Mouse (Mus musculus) frontal cortex, adult 2 months (tissue): ENCODE measurements around the gene Eps15l1. TPM values are rescaled to one million over a fixed set of nuclear protein-coding genes. Genes with fewer than 3 reads are reported as not detected.

Experiments used
- DNase-seq, 2 experiments: peaks; one replicate each; pipeline ENCODE4 v3.0.0; 2022; ENCODE audit warnings: low spot score in 1 of 2; ENCODE audit errors: extremely low spot score in 1 of 2
- polyA plus RNA-seq: library from polyadenylated mRNA; depleted of rRNA; stranded (reverse); fragments of >200 nt; gene quantifications from 2 replicates; pipeline ENCODE4 v1.2.3, GENCODE M21; 2012

Eps15l1 gene
- polyA plus RNA-seq, 1 experiment, result 81.8 TPM

- DNase-seq, result no peak
These were observed 68.1 kb downstream of the Eps15l1 start for GRCm38 (mm10) chr8:72352951-72353699.

GRCm38 (mm10) chr8:72351405-72352005 is 69.8 kb downstream of the Eps15l1 start:
- DNase-seq, result no peak

GRCm38 (mm10) chr8:72350727-72351126 is 70.5 kb downstream of the Eps15l1 start:
- no peak for DNase-seq

GRCm38 (mm10) chr8:72349838-72350237 is 71.4 kb downstream of the Eps15l1 start:
- DNase-seq, result no peak

- no peak for DNase-seq
These were observed 72.3 kb downstream of the Eps15l1 start for GRCm38 (mm10) chr8:72348956-72349355.

GRCm38 (mm10) chr8:72348114-72348513 is 73.1 kb downstream of the Eps15l1 start:
- no peak for DNase-seq

GRCm38 (mm10) chr8:72347553-72347952 is 73.7 kb downstream of the Eps15l1 start:
- DNase-seq, result no peak

- no peak for DNase-seq
These were observed 77.5 kb downstream of the Eps15l1 start for GRCm38 (mm10) chr8:72343725-72344124.

- no peak for DNase-seq
These were observed 78.5 kb downstream of the Eps15l1 start for GRCm38 (mm10) chr8:72342556-72343300.

- no peak for DNase-seq
These were observed 84.2 kb downstream of the Eps15l1 start for GRCm38 (mm10) chr8:72337034-72337433.

GRCm38 (mm10) chr8:72336273-72336672 is 85.0 kb downstream of the Eps15l1 start:
- DNase-seq, result no peak

GRCm38 (mm10) chr8:72334144-72334641 is 87.1 kb downstream of the Eps15l1 start:
- no peak for DNase-seq

- no peak for DNase-seq
These were observed 87.7 kb downstream of the Eps15l1 start for GRCm38 (mm10) chr8:72333429-72334143.

- no peak for DNase-seq
These were observed 89.6 kb downstream of the Eps15l1 start for GRCm38 (mm10) chr8:72331631-72332030.

GRCm38 (mm10) chr8:72330806-72331516 is 90.3 kb downstream of the Eps15l1 start:
- no peak for DNase-seq

- no peak for DNase-seq
These were observed 92.1 kb downstream of the Eps15l1 start for GRCm38 (mm10) chr8:72329116-72329515.

GRCm38 (mm10) chr8:72324708-72325107 is 96.6 kb downstream of the Eps15l1 start:
- no peak for DNase-seq

GRCm38 (mm10) chr8:72324036-72324706 is 97.1 kb downstream of the Eps15l1 start:
- no peak for DNase-seq

GRCm38 (mm10) chr8:72323131-72323725 is 98.0 kb downstream of the Eps15l1 start:
- peak in 1 of 2 experiments; percentile 26 for DNase-seq
